Mouse (Mus musculus) liver, embryonic 14.5 days (tissue): ENCODE measurements at regions not wholly inside any gene's neighbourhood (a gene's known extent, or its start where the extent isn't known, plus 50 kb on each side); places are given as distances from the start of the nearest gene placed in this dataset.

Experiments used
- ATAC-seq: fragments of 200-750 bp; cut with Nextera tagmentation; 2 replicates; pipeline ENCODE4 v1.8.0; 2017; ENCODE audit warnings: moderate number of reproducible peaks, mild to moderate bottlenecking, moderate library complexity; ENCODE audit not compliant: insufficient read depth
- DNase-seq, 3 experiments: peaks; one replicate each; pipeline ENCODE4 v3.0.0-alpha.2; 2012 to 2013; ENCODE audit warnings: low read depth in 3 of 3, low spot score in 3 of 3
- H3K27ac ChIP-seq: fragments of 300-500 bp; sonication (generic); 2 replicates; pipeline ENCODE4 v1.5.1; 2014; ENCODE audit warnings: moderate library complexity, mild to moderate bottlenecking, control low read depth, inconsistent platforms
- H3K27me3 ChIP-seq: fragments of 300-500 bp; sonication (generic); 2 replicates; pipeline ENCODE4 v1.6.1; 2014; ENCODE audit warnings: mild to moderate bottlenecking, low read length, moderate library complexity; ENCODE audit not compliant: control insufficient read depth, insufficient read depth
- H3K36me3 ChIP-seq: fragments of 300-500 bp; sonication (generic); replicated peaks from 2 replicates; pipeline ENCODE4 v1.6.1; 2014; ENCODE audit warnings: low read depth; ENCODE audit not compliant: control insufficient read depth, insufficient read depth
- H3K4me1 ChIP-seq, 2 experiments: fragments of 200-500 bp in 1 of 2; fragments of 300-500 bp in 1 of 2; sonication (generic) in 1 of 2; replicated peaks; 2 replicates each; pipeline ENCODE4 v1.6.1; 2012 to 2014; ENCODE audit warnings: antibody characterized with exemption in 1 of 2, inconsistent platforms in 1 of 2, low read length in 1 of 2; ENCODE audit not compliant: control insufficient read depth in 2 of 2, insufficient read depth in 2 of 2
- H3K4me2 ChIP-seq: fragments of 300-500 bp; sonication (generic); 2 replicates; pipeline ENCODE4 v1.6.1; 2014; ENCODE audit warnings: low read depth, mild to moderate bottlenecking, control low read depth, moderate library complexity
- H3K4me3 ChIP-seq, 2 experiments: fragments of 200-500 bp in 1 of 2; fragments of 300-500 bp in 1 of 2; sonication (generic) in 1 of 2; 2 replicates each; pipeline ENCODE4 v1.5.1; 2012 to 2014; ENCODE audit warnings: low read depth in 2 of 2, low read length in 2 of 2, mild to moderate bottlenecking in 2 of 2, control low read depth in 1 of 2, inconsistent platforms in 1 of 2, moderate library complexity in 1 of 2; ENCODE audit not compliant: insufficient read depth in 1 of 2
- H3K9ac ChIP-seq: fragments of 300-500 bp; sonication (generic); replicated peaks from 2 replicates; pipeline ENCODE4 v1.6.1; 2014; ENCODE audit warnings: mild to moderate bottlenecking, control low read depth, moderate library complexity
- H3K9me3 ChIP-seq: fragments of 300-500 bp; sonication (generic); 2 replicates; pipeline ENCODE4 v1.6.1; 2016; ENCODE audit warnings: low read length, mixed read lengths; ENCODE audit not compliant: control insufficient read depth
- CTCF ChIP-seq: IDR thresholded peaks from 2 replicates; pipeline ENCODE4 v1.5.1; 2016; ENCODE audit warnings: antibody characterized with exemption, low read depth, control low read depth
- EP300 ChIP-seq: IDR thresholded peaks from 2 replicates; pipeline ENCODE4 v1.6.1; 2016; ENCODE audit warnings: antibody characterized with exemption, low read depth
- WGBS: fragments of 180-500 bp; shearing (Covaris S2); extraction: QIAGEN DNeasy Blood & Tissue Kit; methylation state at CpG from one replicate; pipeline ENCODE4 v1.1.7; 2014; ENCODE audit not compliant: insufficient replicate concordance; 5-methylcytosine and 5-hydroxymethylcytosine counted together

- no peak for DNase-seq
- no peak overlapping the region for H3K4me2 ChIP-seq
- WGBS = 70% methylated on average over 22 of the region's 22 CpGs
- H3K27me3 ChIP-seq = no peaks in the 10 kb centered on the region
- TF ChIP-seq EP300 (no peak), CTCF (no peak)
- peaks cover 13 to 41% of the 10 kb centered on the region in 2 experiments; a peak in 3 of 4 replicates for H3K4me1 ChIP-seq
- no peaks in the 10 kb centered on the region for H3K9me3 ChIP-seq
- no peak overlapping the region for H3K4me3 ChIP-seq
- H3K9ac ChIP-seq = no peak overlapping the region
- no peaks in the 10 kb centered on the region for H3K36me3 ChIP-seq
- ATAC-seq = no peak
- no peak overlapping the region for H3K27ac ChIP-seq
Measured at GRCm38 (mm10) chr8:126854121-126855055, 91.3 kb downstream of the Tomm20 start.

DNA sequence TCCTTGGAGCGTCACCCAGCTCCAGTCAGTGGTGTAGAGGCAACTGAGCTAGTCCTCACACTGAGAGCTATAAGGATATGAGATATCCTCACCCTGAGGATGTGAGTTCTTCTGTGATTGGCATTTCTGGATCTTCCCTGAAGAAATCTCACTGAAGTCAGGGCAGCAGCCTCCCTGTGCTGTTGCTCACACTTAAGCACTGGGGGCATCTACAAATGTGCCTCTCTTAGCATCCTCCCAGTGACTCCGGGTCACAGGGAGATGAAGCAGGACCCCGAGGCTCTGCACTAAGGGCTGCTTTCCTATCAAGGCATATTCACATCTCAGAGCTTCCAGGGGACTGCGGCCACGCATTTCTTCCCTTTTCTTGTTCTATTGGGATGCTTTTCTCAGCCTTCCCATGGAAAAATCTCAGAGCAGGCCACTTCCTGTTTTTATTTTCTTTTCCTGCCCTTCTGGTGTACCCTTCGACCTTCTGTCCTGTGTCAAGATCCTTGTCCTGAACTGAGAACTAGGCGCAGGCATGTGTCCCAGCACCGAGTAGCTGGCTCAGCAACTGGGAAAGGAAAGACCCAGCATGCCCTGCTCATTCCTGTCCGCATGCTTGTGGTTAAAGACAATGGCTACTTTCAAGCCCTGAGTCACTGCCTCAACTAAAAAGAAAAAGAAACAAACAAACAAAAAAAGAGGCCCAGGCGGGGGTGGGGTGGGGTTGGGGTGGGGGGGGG is 92.8 kb downstream of the Tomm20 start:
- H3K4me3 ChIP-seq = no peak overlapping the region
- DNase-seq = no peak
- ATAC-seq = no peak
- no peak overlapping the region; the same call in 1 of the 2 replicates for H3K27ac ChIP-seq
- H3K36me3 ChIP-seq = no peaks in the 10 kb centered on the region
- no peak overlapping the region for H3K4me2 ChIP-seq
- H3K27me3 ChIP-seq = no peaks in the 10 kb centered on the region
- WGBS = 42% methylated on average over 10 of the region's 10 CpGs
- no peaks in the 10 kb centered on the region for H3K9me3 ChIP-seq
- peaks cover 21 to 52% of the 10 kb centered on the region in 2 experiments for H3K4me1 ChIP-seq
- TF ChIP-seq EP300 (no peak), CTCF (no peak)
- no peak overlapping the region for H3K9ac ChIP-seq

GRCm38 (mm10) chr8:126852184-126852583 is 93.5 kb downstream of the Tomm20 start:
- TF ChIP-seq EP300 = no peak
- TF ChIP-seq CTCF = no peak
- Histone ChIP-seq H3K9me3 (no peaks in the 10 kb centered on the region), H3K9ac (no peak overlapping the region), H3K36me3 (no peaks in the 10 kb centered on the region), H3K27me3 (no peaks in the 10 kb centered on the region), H3K27ac (peak overlapping the region; percentile 10; the same call in 1 of the 2 replicates), H3K4me2 (no peak overlapping the region), H3K4me1 (peaks cover 24 to 52% of the 10 kb centered on the region in 2 experiments), H3K4me3 (no peak overlapping the region)
- ATAC-seq (no peak), DNase-seq (no peak)
- 40% methylated on average over 5 of the region's 5 CpGs for WGBS

DNA sequence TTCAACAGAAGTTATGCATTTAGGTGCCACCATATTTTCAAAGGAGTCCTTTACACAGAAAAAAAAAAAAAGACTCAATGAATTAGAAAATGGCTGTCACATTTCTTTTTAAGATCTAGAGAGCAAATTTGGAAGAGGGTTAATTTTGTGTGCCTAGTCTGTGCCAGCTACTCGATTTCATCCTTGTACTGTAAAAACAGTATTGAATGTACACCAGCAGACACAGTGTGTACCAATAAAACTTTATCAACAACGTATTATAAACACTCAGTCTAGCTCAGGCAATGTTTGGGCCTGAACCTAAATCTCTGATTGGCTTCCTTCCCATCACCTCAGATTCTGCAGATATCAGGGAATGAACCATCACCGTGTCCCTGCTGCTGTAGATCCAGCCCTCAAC is 93.9 kb downstream of the Tomm20 start:
- no peak for ATAC-seq
- TF ChIP-seq CTCF (no peak), EP300 (no peak)
- Histone ChIP-seq H3K9ac (no peak overlapping the region), H3K4me2 (no peak overlapping the region), H3K27me3 (no peaks in the 10 kb centered on the region), H3K4me1 (peaks cover 24 to 51% of the 10 kb centered on the region in 2 experiments), H3K36me3 (no peaks in the 10 kb centered on the region), H3K27ac (no peak overlapping the region), H3K4me3 (no peak overlapping the region), H3K9me3 (no peaks in the 10 kb centered on the region)
- DNase-seq = no peak
- WGBS = 57% methylated on average over 3 of the region's 3 CpGs

DNA sequence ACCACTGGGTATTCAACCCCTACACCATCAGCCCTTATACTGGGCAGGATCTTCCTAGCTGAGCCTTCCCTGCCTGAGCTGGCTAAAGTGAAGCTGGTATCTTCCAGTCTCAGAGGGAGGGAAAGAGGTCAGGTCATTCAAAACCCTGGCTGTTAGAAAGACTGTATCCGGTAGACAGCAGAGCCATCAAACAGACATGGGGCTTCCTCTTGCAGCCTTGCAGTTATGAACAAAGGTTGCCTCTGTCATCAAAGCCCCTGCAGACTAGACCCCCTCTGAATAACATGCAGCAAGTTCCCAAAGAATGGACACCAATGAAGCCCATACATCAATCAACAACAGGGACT is 95.5 kb downstream of the Tomm20 start:
- H3K27ac ChIP-seq = no peak overlapping the region; the same call in 1 of the 2 replicates
- no peaks in the 10 kb centered on the region for H3K36me3 ChIP-seq
- no peaks in the 10 kb centered on the region for H3K27me3 ChIP-seq
- no peaks in the 10 kb centered on the region for H3K9me3 ChIP-seq
- peaks cover 24 to 53% of the 10 kb centered on the region in 2 experiments for H3K4me1 ChIP-seq
- ATAC-seq (no peak), DNase-seq (no peak)
- no peak overlapping the region for H3K4me3 ChIP-seq
- H3K9ac ChIP-seq = no peak overlapping the region
- no peak overlapping the region for H3K4me2 ChIP-seq
- 36% methylated on average over 1 of the region's 1 CpGs for WGBS
- TF ChIP-seq EP300 (no peak), CTCF (no peak)
